Mouse (Mus musculus) left cerebral cortex, postnatal 25 days (tissue): ENCODE measurements around the gene Col15a1. TPM values are rescaled to one million over a fixed set of nuclear protein-coding genes. Genes with fewer than 3 reads are reported as not detected.
A peak's percentile ranks its signal among the peaks of the same experiment; 100 is the strongest.

Experiments used
- DNase-seq, 2 experiments: peaks; one replicate each; pipeline ENCODE4 v3.0.0; 2022; ENCODE audit warnings: low spot score in 2 of 2, mixed read lengths in 1 of 2
- intact Hi-C: fragments of 180-260 bp; cut with DNase I; formaldehyde crosslinking; loops from one replicate; pipeline ENCODE4 v1.15.1; 2025
- total RNA-seq, 2 experiments: library from RNA; stranded (reverse); gene quantifications; 2 replicates each; pipeline ENCODE4 v1.2.3; 2021

The Col15a1 gene
- total RNA-seq, 2 experiments from 2014 or later = 4.5 to 9.2 TPM

GRCm38 (mm10) chr4:47292956-47293355 lies 85.0 kb downstream of the Col15a1 start:
- DNase-seq = peak in 1 of 2 experiments; percentile 45
- intact Hi-C loops = loop anchor here (2.0 kb wide), 1 partner anchor 40 kb away; no protein-coding TSS in a partner anchor

GRCm38 (mm10) chr4:47293771-47294543 lies 86.0 kb downstream of the Col15a1 start:
- peak; percentile 27 to 77 for DNase-seq
- intact Hi-C loops = loop anchor here (2.0 kb wide), 1 partner anchor 41 kb away; no protein-coding TSS in a partner anchor

GRCm38 (mm10) chr4:47294544-47295070 lies 86.6 kb downstream of the Col15a1 start:
- DNase-seq = no peak
- intact Hi-C loops = no loop called here

GRCm38 (mm10) chr4:47295547-47295946 lies 87.6 kb downstream of the Col15a1 start:
- no peak for DNase-seq
- intact Hi-C loops = no loop called here

GRCm38 (mm10) chr4:47300701-47301100 lies 92.7 kb downstream of the Col15a1 start:
- no peak for DNase-seq
- intact Hi-C loops = no loop called here

GRCm38 (mm10) chr4:47302610-47303009 lies 94.6 kb downstream of the Col15a1 start:
- intact Hi-C loops = no loop called here
- no peak for DNase-seq

- intact Hi-C loops = no loop called here
- no peak for DNase-seq
These were observed 95.5 kb downstream of the Col15a1 start for GRCm38 (mm10) chr4:47303340-47303998.

GRCm38 (mm10) chr4:47309886-47310625 lies 102.1 kb downstream of the Col15a1 start:
- DNase-seq = no peak
- intact Hi-C loops = no loop called here

- intact Hi-C loops = no loop called here
- no peak for DNase-seq
These were observed 102.9 kb downstream of the Col15a1 start for GRCm38 (mm10) chr4:47310812-47311211.

- intact Hi-C loops = no loop called here
- no peak for DNase-seq
These were observed 103.5 kb downstream of the Col15a1 start for GRCm38 (mm10) chr4:47311467-47311866.

GRCm38 (mm10) chr4:47311929-47312328 lies 104.0 kb downstream of the Col15a1 start:
- intact Hi-C loops = no loop called here
- DNase-seq = no peak

GRCm38 (mm10) chr4:47312676-47313075 lies 104.7 kb downstream of the Col15a1 start:
- peak; percentile 65 to 77 for DNase-seq
- intact Hi-C loops = no loop called here

GRCm38 (mm10) chr4:47313710-47314410 lies 105.9 kb downstream of the Col15a1 start:
- no peak for DNase-seq
- intact Hi-C loops = loop anchor here (2.0 kb wide), 1 partner anchor 39 kb away; the partner anchor contains the start of gene Tgfbr1

GRCm38 (mm10) chr4:47315458-47315857 lies 107.5 kb downstream of the Col15a1 start:
- intact Hi-C loops = loop anchor here (2.0 kb wide), 1 partner anchor 37 kb away; the partner anchor contains the start of gene Tgfbr1
- DNase-seq = peak in 1 of 2 experiments; percentile 54

GRCm38 (mm10) chr4:47316432-47316831 lies 108.5 kb downstream of the Col15a1 start:
- intact Hi-C loops = no loop called here
- DNase-seq = peak in 1 of 2 experiments; percentile 33

- DNase-seq = no peak
- intact Hi-C loops = no loop called here
These were observed 111.8 kb downstream of the Col15a1 start for GRCm38 (mm10) chr4:47319561-47320321.

- DNase-seq = no peak
- intact Hi-C loops = no loop called here
These were observed 114.4 kb downstream of the Col15a1 start for GRCm38 (mm10) chr4:47322315-47322714.

GRCm38 (mm10) chr4:47324206-47324605 lies 116.2 kb downstream of the Col15a1 start:
- intact Hi-C loops = no loop called here

More at GRCm38 (mm10) chr4:47324206-47324605, 116.2 kb downstream of the Col15a1 start:
- no peak for DNase-seq
